Mouse (Mus musculus) spleen, adult 10 weeks (tissue): ENCODE data around the gene Parp3. TPM values are rescaled to one million over a fixed set of nuclear protein-coding genes. Genes with fewer than 3 reads are reported as not detected.

Source experiments
- polyA plus RNA-seq: library from polyadenylated mRNA; stranded (reverse); fragments of 350-450 nt; fragmentation: Illumina TruSeq; extraction: RNeasy Lipid Tissue Mini Kit (QIAGEN cat#74804); gene quantifications from one replicate; pipeline ENCODE4 v1.2.3, GENCODE M21; 2015; ENCODE audit warnings: low replicate concordance; ENCODE audit not compliant: insufficient read depth

Gene Parp3
- 53.9 TPM for polyA plus RNA-seq

GRCm38 (mm10) chr9:106476924-106477484 lies at the start of gene Parp3:
TSS of gene Parp3 (minus strand) at chr9:106476949.

GRCm38 (mm10) chr9:106514273-106514672 lies 37.5 kb upstream of the Parp3 start, which contains the start of gene Iqcf5:
TSS of gene Iqcf5 (plus strand) at chr9:106514573.

DNA sequence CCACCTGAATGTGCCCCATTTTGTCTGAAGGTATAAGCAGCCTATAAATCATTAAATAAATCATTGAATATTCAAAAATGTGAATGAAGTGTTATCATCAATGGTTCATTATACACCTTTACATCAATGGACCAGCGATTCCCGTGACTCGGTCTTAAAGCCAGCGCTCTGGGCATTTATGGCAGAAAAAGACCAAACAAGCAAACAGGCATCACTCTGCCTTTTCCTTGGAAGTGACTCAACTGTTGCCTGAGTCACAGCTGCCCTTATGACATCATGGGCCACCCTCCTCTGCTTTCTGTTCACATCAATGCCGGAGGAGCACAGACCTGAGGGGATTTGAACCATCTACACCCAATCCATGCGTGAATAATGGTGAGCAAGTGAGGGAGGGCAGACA lies 22.9 kb upstream of the Parp3 start, which contains the start of gene Iqcf1:
Gene Iqcf1, plus strand, starts transcription at position 301 of the 400 bp plus-strand sequence.

GRCm38 (mm10) chr9:106475663-106476001 lies 1.1 kb downstream of the Parp3 start, which contains the start of gene Rrp9:
TSS of gene Rrp9 (plus strand) at chr9:106475963.

GRCm38 (mm10) chr9:106465571-106466200 lies 11.1 kb downstream of the Parp3 start, which contains the start of gene Gpr62:
TSS of gene Gpr62 (minus strand) at chr9:106465938.

DNA sequence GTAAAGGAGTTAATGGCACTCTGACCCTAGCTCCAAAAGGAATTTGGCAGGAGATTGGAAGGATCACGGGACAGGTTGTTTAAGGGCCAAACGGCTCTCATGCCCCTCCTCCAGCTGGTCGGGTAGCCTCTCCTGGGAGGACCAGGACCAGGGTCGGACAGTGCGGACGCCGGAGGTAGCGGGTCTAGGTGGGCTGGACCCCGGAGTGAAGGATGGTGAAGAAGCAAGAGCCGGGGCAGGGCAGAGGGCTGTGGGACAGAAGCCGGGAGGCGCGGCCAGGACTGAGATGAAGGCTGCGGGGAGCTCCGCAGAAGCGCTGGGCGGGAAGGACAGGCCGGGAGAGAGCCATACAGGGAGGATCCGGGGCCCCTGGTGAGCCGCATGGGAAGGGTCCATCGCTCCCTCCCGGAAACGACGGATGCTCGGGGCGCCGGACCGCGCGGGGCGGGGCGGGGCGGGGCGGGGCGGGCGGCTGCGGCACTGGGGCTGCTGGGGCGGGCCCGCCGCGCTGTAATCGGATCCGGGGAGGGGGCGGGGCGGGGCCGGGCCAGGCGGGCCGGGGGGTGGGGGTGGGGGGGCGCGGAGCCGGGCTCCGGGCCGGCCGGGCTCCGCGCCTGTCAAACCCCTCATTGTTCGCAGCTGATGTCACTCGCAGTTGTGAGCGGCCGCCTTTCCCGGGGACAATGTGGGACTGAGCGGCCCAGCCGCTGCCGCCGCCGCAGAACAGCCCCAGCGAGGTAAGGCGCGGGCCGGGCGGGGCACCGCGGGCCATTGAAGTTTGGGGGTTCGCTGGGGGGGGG lies 23.3 kb downstream of the Parp3 start, which contains the start of gene Pcbp4:
Gene Pcbp4, plus strand, starts transcription at position 21 of the 800 bp plus-strand sequence.

DNA sequence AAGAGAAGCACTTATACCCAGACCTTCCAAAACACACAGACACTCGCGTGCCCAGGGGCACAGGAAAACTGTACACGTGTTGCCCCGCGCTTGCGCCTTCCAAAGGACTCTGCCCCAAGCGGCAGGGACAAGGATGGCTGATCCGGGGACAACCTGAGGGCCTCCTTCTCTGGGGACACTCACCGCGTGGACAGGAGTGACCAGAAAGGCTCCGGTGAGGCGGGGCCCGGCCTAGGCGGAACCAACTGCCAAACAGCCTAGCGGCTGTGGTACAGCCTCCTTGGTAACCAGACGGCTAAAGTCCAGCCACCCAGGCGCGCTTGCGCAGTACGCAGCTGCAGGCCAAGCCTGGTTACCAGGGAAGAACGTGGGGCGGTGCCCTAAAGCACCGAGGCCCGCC lies 29.4 kb downstream of the Parp3 start, which contains the start of the genes Abhd14b and Abhd14a:
Gene Abhd14b, plus strand, starts transcription at position 112 of the 400 bp plus-strand sequence.
Gene Abhd14a, minus strand, starts transcription at position 331 of the 400 bp plus-strand sequence.

DNA sequence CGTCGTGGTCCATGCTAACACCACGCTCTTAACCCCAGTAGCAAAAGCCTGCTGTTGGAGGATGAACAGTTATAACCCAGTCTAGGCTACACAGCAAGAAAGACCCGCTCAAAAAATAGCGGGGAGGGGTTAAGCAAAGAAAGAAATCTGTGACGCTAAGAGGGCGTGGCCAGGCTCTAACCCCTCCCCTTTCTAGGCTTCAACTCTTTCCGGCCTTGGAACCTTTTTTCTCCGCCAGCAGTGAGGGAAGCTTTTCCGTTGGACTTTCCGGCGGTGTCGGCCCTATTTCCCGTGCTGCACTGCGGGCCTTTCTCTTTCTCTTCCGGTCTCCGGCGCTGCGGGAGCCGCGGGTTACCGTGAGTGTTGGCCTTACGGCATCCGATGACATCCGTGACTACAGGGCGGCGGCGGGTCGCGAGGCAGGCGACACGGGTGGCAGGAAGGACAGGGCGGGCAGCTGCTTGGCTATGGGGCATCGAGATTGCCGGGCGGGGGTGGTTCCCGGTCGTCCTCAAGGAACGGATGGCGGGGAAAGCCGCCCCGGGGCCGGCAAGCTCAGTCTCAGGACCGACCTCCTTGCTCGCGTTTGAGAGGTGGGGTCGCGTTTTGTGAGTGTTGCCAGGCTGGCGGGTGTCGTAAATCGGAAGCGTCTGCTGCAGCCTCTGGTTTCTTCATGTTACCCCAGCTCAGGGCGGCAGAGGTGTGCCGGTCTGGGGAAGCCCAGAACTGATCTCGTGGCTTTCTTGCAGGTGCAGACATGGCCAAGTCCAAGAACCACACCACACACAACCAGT lies 47.3 kb downstream of the Parp3 start, which contains the start of gene Rpl29:
Gene Rpl29, plus strand, starts transcription at position 234 of the 794 bp plus-strand sequence.

Other genes starting within 250 kb of the Parp3 start
- gene Alas1, start 228.3 kb downstream of the Parp3 start, polyA plus RNA-seq: 34.6 TPM
- 1.4 TPM for gene Poc1a, start 195.9 kb downstream of the Parp3 start, polyA plus RNA-seq
- 29.6 TPM for gene Dusp7, start 108.3 kb downstream of the Parp3 start, polyA plus RNA-seq
- 347 TPM for gene Rpl29, start 47.5 kb downstream of the Parp3 start, polyA plus RNA-seq
- gene Acy1, start 38.6 kb downstream of the Parp3 start, polyA plus RNA-seq: 5.5 TPM
- gene Abhd14b, start 29.5 kb downstream of the Parp3 start, polyA plus RNA-seq: 19.7 TPM
- 5.2 TPM for gene Abhd14a, start 29.3 kb downstream of the Parp3 start, polyA plus RNA-seq
- 2.1 TPM for gene Pcbp4, start 23.7 kb downstream of the Parp3 start, polyA plus RNA-seq
- not detected for gene Gpr62, start 11.0 kb downstream of the Parp3 start, polyA plus RNA-seq
- 23.6 TPM for gene Rrp9, start 986 bp downstream of the Parp3 start, polyA plus RNA-seq
- not detected for gene Iqcf1, start 23.0 kb upstream of the Parp3 start, polyA plus RNA-seq
- not detected for gene Iqcf5, start 37.6 kb upstream of the Parp3 start, polyA plus RNA-seq
- not detected for gene Iqcf3, start 84.7 kb upstream of the Parp3 start, polyA plus RNA-seq
- gene Iqcf4, start 94.0 kb upstream of the Parp3 start, polyA plus RNA-seq: not detected
- not detected for gene Iqcf6, start 149.6 kb upstream of the Parp3 start, polyA plus RNA-seq
- not detected for gene Grm2, start 179.1 kb upstream of the Parp3 start, polyA plus RNA-seq
- 25.8 TPM for gene Tex264, start 209.0 kb upstream of the Parp3 start, polyA plus RNA-seq